Mouse (Mus musculus) cerebellum, adult 2 months (tissue): ENCODE results near the gene Hmcn2. TPM values are rescaled to one million over a fixed set of nuclear protein-coding genes. Genes with fewer than 3 reads are reported as not detected.

Source experiments
- DNase-seq, 2 experiments: peaks; one replicate each; pipeline ENCODE4 v3.0.0; 2021
- H3K27ac ChIP-seq: fragments of 200-500 bp; 2 replicates; pipeline ENCODE4 v1.5.1; 2012; ENCODE audit warnings: low read length, control low read depth, inconsistent platforms; ENCODE audit not compliant: insufficient read depth
- H3K27me3 ChIP-seq: fragments of 200-500 bp; 2 replicates; pipeline ENCODE4 v1.6.1; 2012; ENCODE audit warnings: inconsistent platforms, mild to moderate bottlenecking, low read length, moderate library complexity; ENCODE audit not compliant: control insufficient read depth, insufficient read depth
- H3K4me1 ChIP-seq: fragments of 200-500 bp; 2 replicates; pipeline ENCODE4 v1.6.1; 2011; ENCODE audit warnings: low read length; ENCODE audit not compliant: control insufficient read depth, insufficient read depth
- H3K4me3 ChIP-seq: fragments of 200-500 bp; replicated peaks from 2 replicates; pipeline ENCODE3; 2011; ENCODE audit warnings: mild to moderate bottlenecking, low read depth, low read length, control low read depth; ENCODE audit not compliant: insufficient read depth
- CTCF ChIP-seq: fragments of 200-500 bp; IDR thresholded peaks from 2 replicates; pipeline ENCODE4 v1.5.1; 2011; ENCODE audit warnings: low read depth, mild to moderate bottlenecking, control low read depth, low read length, moderate library complexity, borderline replicate concordance; ENCODE audit not compliant: insufficient read depth
- POLR2A ChIP-seq: fragments of 200-500 bp; IDR thresholded peaks from 2 replicates; pipeline ENCODE4 v1.6.1; 2011; ENCODE audit warnings: low read length, control low read depth, borderline replicate concordance; ENCODE audit not compliant: insufficient read depth
- WGBS: fragments of 180-500 bp; shearing (Covaris S2); methylation state at CpG from one replicate; pipeline ENCODE4 v1.1.7; 2018; 5-methylcytosine and 5-hydroxymethylcytosine counted together
- polyA plus RNA-seq: library from polyadenylated mRNA; depleted of rRNA; stranded (reverse); fragments of >200 nt; gene quantifications from 2 replicates; pipeline ENCODE4 v1.2.3, GENCODE M21; 2012

Gene Hmcn2
- polyA plus RNA-seq, 1 experiment: 0.59 TPM

GRCm38 (mm10) chr2:31462051-31462450 lies 147.8 kb downstream of the Hmcn2 start:
- Histone ChIP-seq H3K4me3 (no peak overlapping the region), H3K4me1 (no peaks in the 10 kb centered on the region), H3K27me3 (peaks cover 1% of the 10 kb centered on the region; the same call in 1 of the 2 replicates), H3K27ac (no peak overlapping the region)
- TF ChIP-seq POLR2A (no peak), CTCF (no peak)
- 33% methylated on average over 8 of the region's 8 CpGs for WGBS
- DNase-seq: no peak

- H3K4me1 ChIP-seq: no peaks in the 10 kb centered on the region
- H3K27me3 ChIP-seq: peaks cover 1% of the 10 kb centered on the region; the same call in 1 of the 2 replicates
- no peak overlapping the region for H3K27ac ChIP-seq
- H3K4me3 ChIP-seq: no peak overlapping the region
- 85% methylated on average over 7 of the region's 7 CpGs for WGBS
- no peak for TF ChIP-seq POLR2A
- no peak for TF ChIP-seq CTCF
- DNase-seq: no peak
Measured at GRCm38 (mm10) chr2:31463253-31463652, 149.0 kb downstream of the Hmcn2 start.

GRCm38 (mm10) chr2:31463696-31464528 lies 149.7 kb downstream of the Hmcn2 start:
- H3K4me1 ChIP-seq: no peaks in the 10 kb centered on the region
- peaks cover 1% of the 10 kb centered on the region; the same call in 1 of the 2 replicates for H3K27me3 ChIP-seq
- H3K27ac ChIP-seq: no peak overlapping the region
- TF ChIP-seq CTCF: no peak
- TF ChIP-seq POLR2A: no peak
- no peak overlapping the region for H3K4me3 ChIP-seq
- 47% methylated on average over 8 of the region's 8 CpGs for WGBS
- DNase-seq: no peak

GRCm38 (mm10) chr2:31464529-31464910 lies 150.3 kb downstream of the Hmcn2 start:
- Histone ChIP-seq H3K27me3 (peaks cover 1% of the 10 kb centered on the region; the same call in 1 of the 2 replicates), H3K4me3 (no peak overlapping the region), H3K4me1 (no peaks in the 10 kb centered on the region), H3K27ac (no peak overlapping the region)
- no peak for DNase-seq
- TF ChIP-seq CTCF (no peak), POLR2A (no peak)
- 69% methylated on average over 6 of the region's 6 CpGs for WGBS

- Histone ChIP-seq H3K27ac (no peak overlapping the region), H3K27me3 (no peaks in the 10 kb centered on the region), H3K4me1 (0 out of 2 replicates have a peak, but pooled peaks cover 4% of the 10 kb centered on the region), H3K4me3 (no peak overlapping the region)
- TF ChIP-seq CTCF: no peak
- no peak for DNase-seq
- 100% methylated on average over 1 of the region's 1 CpGs for WGBS
Measured at GRCm38 (mm10) chr2:31467457-31467856, 153.2 kb downstream of the Hmcn2 start.

GRCm38 (mm10) chr2:31468857-31469256 lies 154.6 kb downstream of the Hmcn2 start:
- H3K4me3 ChIP-seq: no peak overlapping the region
- H3K4me1 ChIP-seq: 0 out of 2 replicates have a peak, but pooled peaks cover 4% of the 10 kb centered on the region
- TF ChIP-seq CTCF (no peak), POLR2A (no peak)
- WGBS: 88% methylated on average over 7 of the region's 7 CpGs
- no peaks in the 10 kb centered on the region for H3K27me3 ChIP-seq
- no peak overlapping the region for H3K27ac ChIP-seq
- DNase-seq: no peak

- Histone ChIP-seq H3K27ac (no peak overlapping the region), H3K4me3 (peak overlapping the region; percentile 27), H3K4me1 (0 out of 2 replicates have a peak, but pooled peaks cover 4% of the 10 kb centered on the region), H3K27me3 (no peaks in the 10 kb centered on the region)
- 31% methylated on average over 7 of the region's 7 CpGs for WGBS
- no peak for DNase-seq
- TF ChIP-seq CTCF (no peak), POLR2A (no peak)
Measured at GRCm38 (mm10) chr2:31469480-31469879, 155.3 kb downstream of the Hmcn2 start.
